Mouse (Mus musculus): ENCODE results near the gene F830045P16Rik. TPM values are rescaled to one million over a fixed set of nuclear protein-coding genes. Genes with fewer than 3 reads are reported as not detected.

Gene F830045P16Rik
- polyA plus RNA-seq, 1 experiment from 2014 or later, result not detected

Other genes starting within 250 kb of the F830045P16Rik start
- 40.0 and 40.4 TPM in 2 replicates for gene Ckap2l, start 239.4 kb downstream of the F830045P16Rik start, polyA plus RNA-seq (2015; fragmentation: Nextera tagmentation; extraction: Ambion mirVana)
- gene Il1a, start 226.6 kb downstream of the F830045P16Rik start, polyA plus RNA-seq (2015; fragmentation: Nextera tagmentation; extraction: Ambion mirVana), result 0.13 and 0.39 TPM in 2 replicates
- 0.28 TPM in 1 of 2 replicates, not detected in the other for gene Il1b, start 165.5 kb downstream of the F830045P16Rik start, polyA plus RNA-seq (2015; fragmentation: Nextera tagmentation; extraction: Ambion mirVana)
- 14.4 and 17.6 TPM in 2 replicates for gene Sirpa, start 56.2 kb upstream of the F830045P16Rik start, polyA plus RNA-seq (2015; fragmentation: Nextera tagmentation; extraction: Ambion mirVana)
- gene Pdyn, start 163.2 kb upstream of the F830045P16Rik start, polyA plus RNA-seq (2015; fragmentation: Nextera tagmentation; extraction: Ambion mirVana), result 0.14 TPM in 1 of 2 replicates, not detected in the other

Measured in heart, embryonic 13.5 days (tissue).